Mouse (Mus musculus) T-cell, adult 2 months (primary cell): ENCODE measurements at regions not wholly inside any gene's neighbourhood (a gene's known extent, or its start where the extent isn't known, plus 50 kb on each side); places are given as distances from the start of the nearest gene placed in this dataset.
A peak's percentile ranks its signal among the peaks of the same experiment; 100 is the strongest.

Source experiments
- DNase-seq: peaks from one replicate; pipeline ENCODE4 v3.0.0; 2022; ENCODE audit warnings: low spot score

DNA sequence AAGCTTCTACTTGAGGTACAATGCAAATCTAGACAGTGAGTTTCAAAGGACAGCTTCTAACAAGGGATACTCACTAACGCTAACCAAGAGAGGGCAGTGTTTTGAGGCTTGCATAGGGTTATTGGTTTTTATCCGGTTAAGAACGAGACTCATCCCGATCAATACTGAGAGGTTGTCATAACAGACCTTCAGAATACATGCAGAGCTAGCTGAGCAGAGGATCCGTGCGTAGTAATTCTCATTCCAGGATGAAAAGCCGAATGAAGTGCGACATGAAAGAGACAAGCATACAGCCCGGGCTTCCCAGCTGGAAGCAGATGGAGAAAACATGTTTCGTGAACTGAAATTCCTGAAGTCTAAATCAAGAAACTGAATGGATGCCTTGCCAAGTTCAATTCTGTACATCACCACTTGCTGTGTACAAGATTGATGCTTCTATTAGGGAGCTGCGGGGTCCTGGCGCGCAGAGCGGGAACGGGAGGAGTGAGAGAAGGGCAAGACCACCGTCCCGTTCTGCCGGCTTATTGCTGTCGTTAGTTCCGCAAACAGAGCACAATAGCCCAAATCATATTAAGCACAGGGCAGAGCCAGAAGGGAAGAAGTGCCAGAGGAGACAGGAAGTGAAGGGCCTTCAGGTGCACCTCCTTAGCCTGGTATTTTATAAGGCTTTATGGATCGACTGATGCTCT lies 65.4 kb upstream of the Tes start:
- DNase-seq, result no peak

DNA sequence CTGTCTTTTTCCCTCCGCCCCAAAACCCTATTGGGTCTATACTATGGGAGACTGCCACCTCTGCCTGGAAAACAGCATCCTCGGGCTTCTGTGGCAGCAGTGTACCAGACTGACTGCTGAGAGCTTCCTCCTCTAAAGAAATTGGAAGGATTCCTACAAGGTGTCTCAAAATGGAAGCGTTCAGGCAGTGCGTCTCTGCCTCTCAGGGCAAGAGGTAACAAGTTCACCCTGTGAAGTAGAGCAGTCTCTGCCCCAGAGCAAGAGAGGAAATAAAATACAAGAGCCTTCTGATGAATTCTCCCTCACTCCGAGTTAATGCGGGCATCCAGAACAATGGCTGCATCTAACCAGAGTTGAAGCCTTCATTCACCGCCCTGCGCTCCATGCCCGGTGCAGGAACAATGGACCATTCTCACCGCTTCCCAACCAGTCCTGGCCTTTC lies 69.4 kb upstream of the Tes start:
- DNase-seq, result no peak

- DNase-seq, result no peak
Measured at GRCm38 (mm10) chr6:16994711-16995110, 70.2 kb upstream of the Tes start.

DNA sequence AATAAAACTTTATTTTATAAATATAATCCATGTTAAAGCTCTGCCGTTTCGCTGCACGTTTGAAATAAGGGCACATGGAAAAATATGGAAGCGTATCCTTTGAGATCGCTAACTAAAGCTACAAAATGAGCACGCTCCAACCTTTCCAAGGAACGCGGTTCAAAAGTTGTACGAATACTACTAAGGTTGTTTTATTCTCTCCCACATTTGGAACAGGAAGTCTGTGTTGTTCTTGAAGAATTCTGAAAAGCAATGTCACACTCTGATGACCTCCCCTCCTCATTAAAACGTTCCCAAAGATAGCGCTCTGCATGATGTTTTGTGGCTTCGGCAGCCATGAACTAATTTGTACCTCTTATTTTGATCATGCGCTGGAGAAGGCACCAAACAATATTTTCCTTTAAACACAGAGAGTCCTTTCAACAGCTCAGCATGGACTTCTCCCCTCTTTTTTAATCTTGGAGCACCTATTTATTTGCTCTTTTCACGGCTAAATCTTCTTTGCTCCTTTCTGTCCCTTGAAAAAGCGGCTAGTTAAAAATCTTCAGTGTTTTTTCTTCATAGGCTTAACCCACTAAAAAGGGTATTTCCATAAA lies 72.9 kb upstream of the Tes start:
- DNase-seq, result no peak

DNA sequence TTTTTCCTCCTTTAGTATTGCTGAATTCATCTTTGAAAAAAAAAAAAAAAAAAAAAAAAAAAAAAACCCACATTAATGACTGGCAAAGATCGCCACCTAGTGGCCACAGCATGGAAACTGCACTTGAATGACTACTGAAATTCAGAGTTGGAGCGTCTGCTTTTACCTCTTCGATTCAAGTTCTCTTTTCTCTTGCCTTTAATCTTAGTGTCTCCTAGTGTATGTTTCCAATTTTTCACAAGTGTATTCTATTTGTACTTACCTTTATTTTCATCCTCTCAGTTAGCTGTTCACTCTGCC lies 79.9 kb upstream of the Tfec start:
- DNase-seq, result peak; percentile 19

GRCm38 (mm10) chr6:16977392-16978205 lies 79.4 kb upstream of the Tfec start:
- no peak for DNase-seq

DNA sequence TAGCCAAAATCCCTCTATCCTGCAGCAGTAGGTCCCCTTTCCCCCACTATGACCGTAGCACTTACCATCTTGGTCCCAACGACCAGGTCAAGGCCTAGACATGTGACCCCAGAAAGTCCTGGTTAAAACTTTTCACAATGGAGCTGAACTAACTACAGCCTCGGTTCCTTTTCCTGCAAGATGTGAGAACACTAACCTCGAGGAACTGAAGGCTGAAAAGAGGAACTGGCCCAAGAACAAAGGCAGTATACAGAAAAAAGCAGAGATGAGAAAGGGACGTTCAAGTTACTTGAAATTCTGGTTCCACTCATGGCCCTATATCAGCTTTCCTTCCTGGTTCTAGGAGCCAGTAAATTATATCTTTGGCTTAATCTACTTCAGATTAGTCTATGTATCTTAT lies 67.4 kb upstream of the Tfec start:
- no peak for DNase-seq

DNA sequence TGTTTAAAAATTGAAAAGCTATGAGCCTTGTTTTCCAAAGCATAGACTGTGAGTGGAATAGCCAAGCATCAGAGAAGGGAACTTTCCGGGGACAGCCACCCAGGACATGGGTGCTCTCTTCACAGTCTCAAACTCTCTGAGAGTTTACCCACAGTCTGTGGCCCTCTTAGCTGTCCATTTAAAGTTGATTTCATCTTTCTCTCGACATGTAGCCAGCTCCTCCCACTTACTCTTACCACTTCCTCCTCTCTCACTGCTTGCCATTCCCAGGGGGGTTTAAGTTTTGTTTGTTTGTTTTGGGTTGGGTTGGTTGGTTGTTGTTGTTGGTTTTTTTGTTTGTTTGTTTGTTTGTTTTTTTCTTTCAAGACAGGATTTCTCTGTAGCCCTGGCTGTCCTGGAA lies 66.1 kb upstream of the Tfec start:
- no peak for DNase-seq

DNA sequence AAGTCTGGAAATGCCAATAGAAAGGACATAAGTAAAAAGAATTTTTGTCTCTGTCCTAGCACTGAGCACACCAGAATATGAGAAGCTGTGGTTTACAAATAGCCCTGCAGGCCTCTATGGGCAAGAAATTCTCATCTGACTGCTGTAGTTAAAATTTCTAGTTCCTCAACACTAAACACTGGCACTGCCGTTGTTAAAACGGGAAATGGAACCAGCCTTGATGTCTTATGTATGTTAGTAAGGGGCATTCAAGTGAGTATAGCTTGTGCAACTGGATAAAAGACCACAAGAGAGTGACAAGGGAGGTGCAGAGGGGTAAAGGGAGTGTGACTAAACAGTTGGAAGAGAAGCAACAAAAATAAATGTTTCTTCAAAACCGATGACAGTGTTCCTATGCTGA lies 65.7 kb upstream of the Tfec start:
- DNase-seq, result no peak

- DNase-seq, result no peak
Measured at GRCm38 (mm10) chr6:16958102-16958501, 59.9 kb upstream of the Tfec start.

GRCm38 (mm10) chr6:16956771-16957435 lies 58.7 kb upstream of the Tfec start:
- no peak for DNase-seq
